Mouse (Mus musculus): ENCODE results near the gene Olfr324.

- no peak for TF ChIP-seq CTCF (IDR thresholded peaks at IDR 0.05; ENCODE audit: low read depth)
- TF ChIP-seq EP300 (optimal IDR thresholded peaks at IDR 0.05), result no peak
These were observed 10.3 kb downstream of the Olfr324 start for GRCm38 (mm10) chr11:58605228-58605627.
